Mouse (Mus musculus) ES-Bruce4 (cell line): ENCODE results near the gene Bcr.

Experiments used
- CTCF ChIP-seq: IDR thresholded peaks from one replicate; pipeline ENCODE4 v1.8.1; 2011; ENCODE audit warnings: low read depth, low read length
- POLR2A ChIP-seq: IDR thresholded peaks from one replicate; pipeline ENCODE4 v1.8.1; 2011; ENCODE audit warnings: low read length; ENCODE audit not compliant: insufficient read depth

GRCm38 (mm10) chr10:75026491-75026890 is 33.9 kb upstream of the Bcr start:
- TF ChIP-seq CTCF: no peak
- no peak for TF ChIP-seq POLR2A
